Mouse (Mus musculus) heart, embryonic 12.5 days (tissue): Measurements from ENCODE around the gene Pdrg1. TPM values are rescaled to one million over a fixed set of nuclear protein-coding genes. Genes with fewer than 3 reads are reported as not detected.

Experiments
- ATAC-seq: fragments of 200-750 bp; cut with Nextera tagmentation; 2 replicates; pipeline ENCODE4 v1.8.0; 2017; ENCODE audit warnings: moderate TSS enrichment, moderate library complexity; ENCODE audit not compliant: insufficient number of reproducible peaks, low FRiP score
- H3K27ac ChIP-seq: fragments of 300-500 bp; sonication (generic); 2 replicates; pipeline ENCODE4 v1.5.1; 2016; ENCODE audit warnings: mild to moderate bottlenecking, moderate library complexity; ENCODE audit not compliant: poor library complexity, severe bottlenecking
- H3K27me3 ChIP-seq: fragments of 300-500 bp; sonication (generic); replicated peaks from 2 replicates; pipeline ENCODE4 v1.6.1; 2016; ENCODE audit warnings: mild to moderate bottlenecking, moderate library complexity
- H3K36me3 ChIP-seq: fragments of 300-500 bp; sonication (generic); 2 replicates; pipeline ENCODE4 v1.6.1; 2016; ENCODE audit warnings: mild to moderate bottlenecking, moderate library complexity
- H3K4me1 ChIP-seq: fragments of 300-500 bp; sonication (generic); replicated peaks from 2 replicates; pipeline ENCODE4 v1.6.1; 2016; ENCODE audit warnings: mild to moderate bottlenecking
- H3K4me2 ChIP-seq: fragments of 300-500 bp; sonication (generic); 2 replicates; pipeline ENCODE4 v1.6.1; 2016; ENCODE audit warnings: mild to moderate bottlenecking, moderate library complexity
- H3K4me3 ChIP-seq: fragments of 300-500 bp; sonication (generic); 2 replicates; pipeline ENCODE4 v1.5.1; 2016; ENCODE audit warnings: mild to moderate bottlenecking
- H3K9ac ChIP-seq: fragments of 300-500 bp; sonication (generic); 2 replicates; pipeline ENCODE4 v1.6.1; 2016; ENCODE audit warnings: mild to moderate bottlenecking, moderate library complexity
- H3K9me3 ChIP-seq: fragments of 300-500 bp; sonication (generic); replicated peaks from 2 replicates; pipeline ENCODE4 v1.6.1; 2016; ENCODE audit warnings: mild to moderate bottlenecking, moderate library complexity
- WGBS: fragments of 180-500 bp; shearing (Covaris S2); methylation state at CpG from one replicate; pipeline ENCODE4 v1.1.7; 2016; 5-methylcytosine and 5-hydroxymethylcytosine counted together
- polyA plus RNA-seq: library from polyadenylated mRNA; unstranded; fragments of >200 nt; fragmentation: Nextera tagmentation; extraction: Ambion mirVana; gene quantifications from 2 replicates; pipeline ENCODE4 v1.2.1, GENCODE M21; 2016

Pdrg1 gene
- polyA plus RNA-seq, 1 experiment from 2014 or later: 96.7 TPM

- Histone ChIP-seq H3K36me3 (peaks cover 22% of the 10 kb centered on the region), H3K4me3 (no peak overlapping the region), H3K9me3 (no peaks in the 10 kb centered on the region), H3K4me2 (no peak overlapping the region), H3K27ac (no peak overlapping the region), H3K27me3 (no peaks in the 10 kb centered on the region), H3K4me1 (no peaks in the 10 kb centered on the region), H3K9ac (no peak overlapping the region)
- ATAC-seq: no peak
- 62% methylated on average over 13 of the region's 13 CpGs for WGBS
Observed at GRCm38 (mm10) chr2:153003681-153004338, 11.4 kb downstream of the Pdrg1 start.

DNA sequence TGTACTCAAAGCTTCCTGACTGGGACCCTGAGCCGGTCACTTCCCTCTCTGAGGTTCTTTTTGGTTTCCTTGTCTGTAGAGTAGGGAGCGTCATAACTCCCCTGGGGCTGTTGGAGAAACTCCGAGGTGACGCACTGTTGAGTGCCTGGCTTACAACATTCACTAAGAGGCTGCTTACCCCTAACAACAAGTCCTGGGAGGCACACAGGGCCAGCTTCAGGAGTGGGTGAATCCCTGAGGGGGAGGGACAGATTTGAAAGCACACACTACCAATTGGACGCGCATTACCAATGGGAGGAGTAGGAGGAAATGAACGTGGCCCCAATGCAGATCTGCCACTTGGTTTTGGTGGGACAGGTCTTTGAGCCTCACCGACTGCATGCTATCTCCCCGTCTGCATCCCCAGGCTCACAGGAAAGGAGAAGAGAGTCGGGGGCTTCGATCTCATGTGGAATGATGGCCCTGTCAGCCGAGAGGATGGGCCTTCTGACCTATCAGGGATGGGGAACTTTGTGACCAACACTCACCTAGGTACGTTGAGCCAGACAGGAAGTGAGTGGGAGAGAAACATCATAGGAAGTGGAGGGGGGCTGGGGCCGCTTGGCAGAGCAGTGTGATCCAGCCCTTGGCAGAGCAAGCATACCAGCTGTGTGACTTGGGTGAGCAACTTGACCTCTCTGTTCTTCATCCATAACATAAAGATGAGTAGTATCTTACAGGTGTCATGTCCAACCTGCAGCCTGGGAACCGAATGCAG, 12.6 kb downstream of the Pdrg1 start:
- Histone ChIP-seq H3K4me3 (no peak overlapping the region), H3K27ac (no peak overlapping the region), H3K9me3 (no peaks in the 10 kb centered on the region), H3K4me2 (no peak overlapping the region), H3K9ac (no peak overlapping the region), H3K4me1 (no peaks in the 10 kb centered on the region), H3K27me3 (0 out of 2 replicates have a peak, but pooled peaks cover 5% of the 10 kb centered on the region), H3K36me3 (peaks cover 10% of the 10 kb centered on the region)
- no peak for ATAC-seq
- WGBS: 71% methylated on average over 15 of the region's 15 CpGs

DNA sequence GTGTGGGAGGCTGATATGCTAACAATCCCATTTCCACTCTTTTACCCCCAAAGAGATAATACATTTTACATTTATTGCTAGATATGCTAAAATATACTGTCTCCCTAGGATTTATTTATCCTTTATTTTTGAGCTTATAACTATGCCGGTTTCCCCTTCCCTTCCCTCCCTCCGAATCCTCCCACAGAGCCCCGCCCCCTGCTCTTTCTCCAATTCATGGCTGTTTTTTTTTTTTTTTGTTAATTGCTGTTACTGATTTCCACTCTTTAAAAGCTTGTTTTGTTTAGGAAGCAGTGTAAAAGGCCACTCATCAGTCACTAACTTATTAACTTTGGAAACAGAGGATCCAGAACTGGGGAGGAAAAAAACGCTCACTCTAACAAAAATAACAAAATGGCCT, 18.2 kb downstream of the Pdrg1 start:
- no peaks in the 10 kb centered on the region for H3K36me3 ChIP-seq
- ATAC-seq: no peak
- H3K27ac ChIP-seq: no peak overlapping the region
- H3K4me3 ChIP-seq: no peak overlapping the region
- no peaks in the 10 kb centered on the region for H3K9me3 ChIP-seq
- no peak overlapping the region for H3K9ac ChIP-seq
- no peak overlapping the region for H3K4me2 ChIP-seq
- 69% methylated on average over 4 of the region's 4 CpGs for WGBS
- H3K27me3 ChIP-seq: 0 out of 2 replicates have a peak, but pooled peaks cover 11% of the 10 kb centered on the region
- H3K4me1 ChIP-seq: no peaks in the 10 kb centered on the region

DNA sequence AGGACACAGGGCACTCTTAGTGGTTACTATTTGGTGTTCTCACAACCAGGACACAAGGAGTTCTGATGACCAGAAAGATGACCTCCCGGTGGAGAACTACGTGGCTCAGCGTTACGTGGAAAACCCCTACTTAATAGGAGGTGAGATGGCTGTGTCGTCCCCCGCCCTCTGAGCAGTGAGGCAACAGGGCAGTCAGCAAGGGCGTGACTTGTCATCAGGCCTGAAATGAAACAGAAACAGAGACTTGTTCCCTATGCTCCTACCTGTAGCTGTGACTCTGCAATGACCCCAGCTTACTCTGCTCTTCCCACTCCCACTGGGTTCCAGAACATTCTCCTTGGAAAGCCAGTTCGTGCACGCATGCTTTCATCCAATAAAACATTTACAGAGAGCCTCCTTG, 23.7 kb downstream of the Pdrg1 start:
- Histone ChIP-seq H3K9ac (no peak overlapping the region), H3K4me1 (no peaks in the 10 kb centered on the region), H3K27ac (no peak overlapping the region), H3K27me3 (peaks cover 16% of the 10 kb centered on the region; the same call in 1 of the 2 replicates), H3K4me3 (no peak overlapping the region), H3K9me3 (no peaks in the 10 kb centered on the region), H3K4me2 (no peak overlapping the region), H3K36me3 (no peaks in the 10 kb centered on the region)
- 63% methylated on average over 9 of the region's 9 CpGs for WGBS
- ATAC-seq: no peak

DNA sequence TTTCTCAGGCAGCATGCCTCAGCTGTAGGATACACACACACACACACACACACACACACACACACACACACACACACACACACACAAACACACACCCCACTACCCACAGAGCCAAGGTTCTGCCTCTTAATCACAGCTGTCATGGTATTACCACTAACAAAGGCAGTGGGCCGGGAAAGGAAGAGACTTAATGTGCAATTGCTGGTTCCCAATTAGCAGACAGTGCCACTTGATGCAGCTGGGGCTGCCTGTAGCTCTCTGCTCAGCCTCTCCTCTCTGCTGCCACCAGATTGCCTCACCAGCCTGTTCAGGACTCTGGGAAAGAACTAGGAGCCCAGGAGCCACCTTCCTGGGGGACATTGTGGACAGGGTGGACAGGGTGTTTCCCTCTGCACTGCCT, 29.6 kb downstream of the Pdrg1 start:
- Histone ChIP-seq H3K4me3 (no peak overlapping the region), H3K4me2 (no peak overlapping the region), H3K4me1 (no peaks in the 10 kb centered on the region), H3K27ac (no peak overlapping the region), H3K9me3 (no peaks in the 10 kb centered on the region), H3K36me3 (no peaks in the 10 kb centered on the region), H3K27me3 (peaks cover 9% of the 10 kb centered on the region), H3K9ac (no peak overlapping the region)
- WGBS: 58% methylated on average over 1 of the region's 1 CpGs
- ATAC-seq: no peak

DNA sequence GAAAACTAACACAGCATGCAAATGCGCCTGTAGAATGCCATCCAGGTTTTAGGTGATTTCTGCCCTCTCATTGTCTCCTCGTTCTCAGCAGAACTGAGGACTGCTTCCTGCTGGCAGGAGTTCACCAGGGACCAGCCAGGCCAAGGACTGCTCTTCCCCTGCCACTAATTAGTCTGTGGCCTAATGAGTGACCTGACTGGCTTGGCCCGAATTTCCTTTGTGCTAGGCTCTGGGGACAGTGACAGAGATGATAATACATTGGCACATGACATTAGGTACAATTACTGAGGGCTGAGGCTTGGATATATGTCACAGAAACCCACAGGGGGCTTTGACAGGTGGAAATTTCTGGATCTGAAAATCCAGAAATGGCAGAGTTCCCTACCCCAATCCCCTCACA, 38.2 kb downstream of the Pdrg1 start:
- Histone ChIP-seq H3K9ac (no peak overlapping the region), H3K27me3 (0 out of 2 replicates have a peak, but pooled peaks cover 4% of the 10 kb centered on the region), H3K27ac (no peak overlapping the region), H3K9me3 (no peaks in the 10 kb centered on the region), H3K4me1 (no peaks in the 10 kb centered on the region), H3K4me3 (no peak overlapping the region), H3K4me2 (no peak overlapping the region), H3K36me3 (no peaks in the 10 kb centered on the region)
- no peak for ATAC-seq
- WGBS: 55% methylated on average over 3 of the region's 3 CpGs

- no peaks in the 10 kb centered on the region for H3K4me1 ChIP-seq
- H3K36me3 ChIP-seq: no peaks in the 10 kb centered on the region
- no peaks in the 10 kb centered on the region; the same call in 1 of the 2 replicates for H3K27me3 ChIP-seq
- H3K4me2 ChIP-seq: no peak overlapping the region
- H3K9ac ChIP-seq: no peak overlapping the region
- WGBS: 66% methylated on average over 4 of the region's 4 CpGs
- no peak for ATAC-seq
- no peak overlapping the region for H3K27ac ChIP-seq
- no peaks in the 10 kb centered on the region for H3K9me3 ChIP-seq
- no peak overlapping the region for H3K4me3 ChIP-seq
Observed at GRCm38 (mm10) chr2:152965555-152965954, 49.7 kb downstream of the Pdrg1 start.

DNA sequence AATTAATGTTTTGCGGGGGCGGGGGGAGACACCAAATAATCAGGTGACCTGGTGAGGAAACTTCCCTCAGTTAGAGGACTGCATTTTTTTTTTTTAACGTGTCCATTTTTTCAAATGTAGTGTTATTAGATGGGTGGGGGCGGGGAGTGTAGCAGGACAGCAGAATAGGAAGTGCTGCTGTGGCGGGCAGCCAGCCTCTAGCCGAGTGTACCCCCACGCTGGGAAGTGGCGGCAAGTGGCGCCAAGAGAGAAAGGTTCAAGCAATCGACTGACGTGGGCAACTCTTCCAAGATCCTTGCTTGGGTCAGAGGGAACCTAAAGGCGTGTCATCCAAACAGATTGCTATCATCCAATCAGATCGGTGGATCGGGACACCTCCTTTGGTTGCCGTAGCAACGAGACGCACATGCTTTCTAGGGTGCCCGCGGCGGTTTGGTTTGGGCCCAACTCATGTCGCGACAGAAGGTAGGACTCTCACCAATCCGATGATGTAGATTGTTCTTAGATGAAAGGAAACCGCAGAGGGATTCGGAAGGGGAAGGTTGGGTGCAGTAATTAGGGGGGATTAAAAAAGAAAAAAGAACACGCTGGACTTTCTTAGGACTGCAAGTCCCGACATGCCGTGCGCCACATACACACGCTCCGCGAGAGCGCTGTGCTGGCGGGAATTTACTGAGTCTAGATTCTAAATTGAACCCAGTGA, 53.0 kb downstream of the Pdrg1 start, which contains the start of gene Ttll9:
TSS of gene Ttll9 (plus strand) at position 395 of the 703 bp plus-strand sequence.
- no peaks in the 10 kb centered on the region for H3K4me1 ChIP-seq
- H3K36me3 ChIP-seq: no peaks in the 10 kb centered on the region
- peak; percentile 71 for ATAC-seq
- H3K4me3 ChIP-seq: peak within 1 kb of the TSS; percentile 56
- H3K27me3 ChIP-seq: peaks cover 23% of the 10 kb centered on the region
- H3K4me2 ChIP-seq: peak within 1 kb of the TSS; percentile 85
- H3K27ac ChIP-seq: no peak within 1 kb of the TSS
- 2% methylated on average over 34 of the region's 34 CpGs for WGBS
- peak within 1 kb of the TSS; percentile 38 for H3K9ac ChIP-seq
- H3K9me3 ChIP-seq: no peaks in the 10 kb centered on the region

Other genes with a start within 250 kb of the Pdrg1 start
- gene Bcl2l1, start 183.7 kb downstream of the Pdrg1 start, polyA plus RNA-seq: 83.0 and 85.9 TPM in 2 replicates
- 65.6 and 74.1 TPM in 2 replicates for gene Tpx2, start 167.5 kb downstream of the Pdrg1 start, polyA plus RNA-seq
- 0.05 and 0.12 TPM in 2 replicates for gene Mylk2, start 104.1 kb downstream of the Pdrg1 start, polyA plus RNA-seq
- 0.86 and 1.1 TPM in 2 replicates for gene Foxs1, start 82.2 kb downstream of the Pdrg1 start, polyA plus RNA-seq
- gene Dusp15, start 63.7 kb downstream of the Pdrg1 start, polyA plus RNA-seq: 0.10 TPM in 1 of 2 replicates, not detected in the other
- 0.24 and 0.38 TPM in 2 replicates for gene Ttll9, start 52.9 kb downstream of the Pdrg1 start, polyA plus RNA-seq
- not detected in 2 replicates for gene Xkr7, start 16.4 kb upstream of the Pdrg1 start, polyA plus RNA-seq
- 7.9 and 8.7 TPM in 2 replicates for gene Ccm2l, start 50.5 kb upstream of the Pdrg1 start, polyA plus RNA-seq
- gene Hck, start 93.0 kb upstream of the Pdrg1 start, polyA plus RNA-seq: 1.2 and 1.3 TPM in 2 replicates
- 75.4 and 81.8 TPM in 2 replicates for gene Tm9sf4, start 145.9 kb upstream of the Pdrg1 start, polyA plus RNA-seq
- 7.0 TPM in 2 replicates for gene Tspyl3, start 210.0 kb upstream of the Pdrg1 start, polyA plus RNA-seq
- gene Plagl2, start 226.0 kb upstream of the Pdrg1 start, polyA plus RNA-seq: 20.2 and 22.1 TPM in 2 replicates
- 3.7 and 4.5 TPM in 2 replicates for gene Pofut1, start 226.1 kb upstream of the Pdrg1 start, polyA plus RNA-seq